Mouse (Mus musculus) lung, embryonic 15.5 days (tissue): ENCODE data around the gene Lsp1. TPM values are rescaled to one million over a fixed set of nuclear protein-coding genes. Genes with fewer than 3 reads are reported as not detected.

ENCODE experiments used
- ATAC-seq: fragments of 200-750 bp; cut with Nextera tagmentation; 2 replicates; pipeline ENCODE4 v1.8.0; 2017; ENCODE audit warnings: moderate number of reproducible peaks, borderline replicate concordance; ENCODE audit not compliant: low FRiP score, low TSS enrichment; ENCODE audit errors: extremely low read depth
- H3K27ac ChIP-seq: fragments of 300-500 bp; sonication (generic); 2 replicates; pipeline ENCODE4 v1.5.1; 2015; ENCODE audit warnings: moderate library complexity, mild to moderate bottlenecking, inconsistent platforms
- H3K27me3 ChIP-seq: fragments of 300-500 bp; sonication (generic); 2 replicates; pipeline ENCODE4 v1.6.1; 2015; ENCODE audit warnings: inconsistent platforms
- H3K36me3 ChIP-seq: fragments of 300-500 bp; sonication (generic); 2 replicates; pipeline ENCODE4 v1.6.1; 2015; ENCODE audit warnings: inconsistent platforms
- H3K4me1 ChIP-seq: fragments of 300-500 bp; sonication (generic); 2 replicates; pipeline ENCODE4 v1.6.1; 2015; ENCODE audit warnings: inconsistent platforms
- H3K4me2 ChIP-seq: fragments of 300-500 bp; sonication (generic); 2 replicates; pipeline ENCODE4 v1.6.1; 2015; ENCODE audit warnings: inconsistent platforms, mild to moderate bottlenecking, moderate library complexity
- H3K4me3 ChIP-seq: fragments of 300-500 bp; sonication (generic); 2 replicates; pipeline ENCODE4 v1.5.1; 2015; ENCODE audit warnings: mild to moderate bottlenecking, inconsistent platforms
- H3K9ac ChIP-seq: fragments of 300-500 bp; sonication (generic); 2 replicates; pipeline ENCODE4 v1.6.1; 2015; ENCODE audit warnings: inconsistent platforms
- H3K9me3 ChIP-seq: fragments of 300-500 bp; sonication (generic); 2 replicates; pipeline ENCODE4 v1.6.1; 2016; ENCODE audit warnings: inconsistent platforms
- WGBS: fragments of 180-500 bp; shearing (Covaris S2); methylation state at CpG from one replicate; pipeline ENCODE4 v1.1.7; 2015; 5-methylcytosine and 5-hydroxymethylcytosine counted together
- polyA plus RNA-seq: library from polyadenylated mRNA; unstranded; fragments of >200 nt; fragmentation: Nextera tagmentation; extraction: Ambion mirVana; gene quantifications from 2 replicates; pipeline ENCODE4 v1.2.1, GENCODE M21; 2015

Gene Lsp1
- polyA plus RNA-seq, 1 experiment from 2014 or later: 130 TPM

GRCm38 (mm10) chr7:142488053-142488452 is 27.4 kb downstream of the Lsp1 start:
- ATAC-seq: no peak
- WGBS: 51% methylated on average over 3 of the region's 3 CpGs
- Histone ChIP-seq H3K9me3 (no peaks in the 10 kb centered on the region), H3K4me2 (no peak overlapping the region), H3K36me3 (peaks cover 46% of the 10 kb centered on the region), H3K27me3 (no peaks in the 10 kb centered on the region), H3K27ac (peak overlapping the region; percentile 65; the same call in 1 of the 2 replicates), H3K4me3 (no peak overlapping the region), H3K4me1 (peaks cover 18% of the 10 kb centered on the region), H3K9ac (no peak overlapping the region)

- WGBS: 55% methylated on average over 8 of the region's 8 CpGs
- H3K4me3 ChIP-seq: no peak overlapping the region
- no peak overlapping the region for H3K4me2 ChIP-seq
- peaks cover 42% of the 10 kb centered on the region for H3K36me3 ChIP-seq
- no peak for ATAC-seq
- H3K27ac ChIP-seq: no peak overlapping the region
- no peak overlapping the region for H3K9ac ChIP-seq
- no peaks in the 10 kb centered on the region for H3K9me3 ChIP-seq
- H3K4me1 ChIP-seq: no peaks in the 10 kb centered on the region
- no peaks in the 10 kb centered on the region for H3K27me3 ChIP-seq
Measured at GRCm38 (mm10) chr7:142493535-142493934, 32.9 kb downstream of the Lsp1 start.

- H3K9me3 ChIP-seq: no peaks in the 10 kb centered on the region
- H3K4me2 ChIP-seq: no peak overlapping the region
- no peak overlapping the region for H3K4me3 ChIP-seq
- H3K9ac ChIP-seq: no peak overlapping the region
- ATAC-seq: no peak
- H3K36me3 ChIP-seq: peaks cover 17% of the 10 kb centered on the region
- WGBS: 79% methylated on average over 3 of the region's 3 CpGs
- no peaks in the 10 kb centered on the region for H3K27me3 ChIP-seq
- H3K27ac ChIP-seq: no peak overlapping the region
- H3K4me1 ChIP-seq: peaks cover 7% of the 10 kb centered on the region; the same call in 1 of the 2 replicates
Measured at GRCm38 (mm10) chr7:142496158-142496557, 35.5 kb downstream of the Lsp1 start.

- Histone ChIP-seq H3K27me3 (no peaks in the 10 kb centered on the region), H3K36me3 (peaks cover 12% of the 10 kb centered on the region; the same call in 1 of the 2 replicates), H3K27ac (no peak overlapping the region), H3K4me2 (no peak overlapping the region), H3K9ac (no peak overlapping the region), H3K4me3 (no peak overlapping the region), H3K9me3 (no peaks in the 10 kb centered on the region), H3K4me1 (peaks cover 7% of the 10 kb centered on the region; the same call in 1 of the 2 replicates)
- WGBS: 88% methylated on average over 5 of the region's 5 CpGs
- ATAC-seq: no peak
Measured at GRCm38 (mm10) chr7:142496800-142497199, 36.2 kb downstream of the Lsp1 start.

GRCm38 (mm10) chr7:142497775-142498174 is 37.2 kb downstream of the Lsp1 start:
- Histone ChIP-seq H3K27ac (no peak overlapping the region), H3K9ac (no peak overlapping the region), H3K4me2 (no peak overlapping the region), H3K27me3 (no peaks in the 10 kb centered on the region), H3K9me3 (no peaks in the 10 kb centered on the region), H3K36me3 (peaks cover 10% of the 10 kb centered on the region; the same call in 1 of the 2 replicates), H3K4me3 (no peak overlapping the region), H3K4me1 (peaks cover 7% of the 10 kb centered on the region; the same call in 1 of the 2 replicates)
- ATAC-seq: peak; percentile 36; the same call in 1 of the 2 replicates
- WGBS: 91% methylated on average over 2 of the region's 2 CpGs

- ATAC-seq: no peak
- Histone ChIP-seq H3K9me3 (no peaks in the 10 kb centered on the region), H3K4me1 (peaks cover 7% of the 10 kb centered on the region; the same call in 1 of the 2 replicates), H3K36me3 (peaks cover 10% of the 10 kb centered on the region; the same call in 1 of the 2 replicates), H3K27ac (peak within 1 kb of the TSS; percentile 44), H3K27me3 (no peaks in the 10 kb centered on the region), H3K4me3 (no peak within 1 kb of the TSS), H3K4me2 (no peak within 1 kb of the TSS), H3K9ac (no peak within 1 kb of the TSS)
- WGBS: 90% methylated on average over 2 of the region's 2 CpGs
Measured at GRCm38 (mm10) chr7:142498575-142498974, 38.0 kb downstream of the Lsp1 start, which contains the start of gene Tnnt3. Gene Tnnt3 (plus strand): TSS chr7:142498836.

GRCm38 (mm10) chr7:142499010-142499721 is 38.6 kb downstream of the Lsp1 start:
- WGBS: 39% methylated on average over 5 of the region's 5 CpGs
- Histone ChIP-seq H3K4me2 (no peak overlapping the region), H3K4me1 (peaks cover 7% of the 10 kb centered on the region; the same call in 1 of the 2 replicates)

GRCm38 (mm10) chr7:142500032-142500431 is 39.4 kb downstream of the Lsp1 start:
- Histone ChIP-seq H3K4me1 (peaks cover 7% of the 10 kb centered on the region; the same call in 1 of the 2 replicates), H3K4me2 (no peak overlapping the region), H3K36me3 (peaks cover 4% of the 10 kb centered on the region; the same call in 1 of the 2 replicates), H3K9ac (no peak overlapping the region), H3K4me3 (no peak overlapping the region), H3K27ac (no peak overlapping the region), H3K27me3 (no peaks in the 10 kb centered on the region), H3K9me3 (no peaks in the 10 kb centered on the region)
- WGBS: 73% methylated on average over 1 of the region's 1 CpGs
- no peak for ATAC-seq

More at GRCm38 (mm10) chr7:142499010-142499721, 38.6 kb downstream of the Lsp1 start:
- Histone ChIP-seq H3K27me3 (no peaks in the 10 kb centered on the region), H3K27ac (peak overlapping the region; percentile 44), H3K9ac (no peak overlapping the region), H3K36me3 (peaks cover 6% of the 10 kb centered on the region; the same call in 1 of the 2 replicates), H3K4me3 (no peak overlapping the region), H3K9me3 (no peaks in the 10 kb centered on the region)
- no peak for ATAC-seq

- WGBS: 69% methylated on average over 4 of the region's 4 CpGs
Measured at GRCm38 (mm10) chr7:142503206-142503605, 42.6 kb downstream of the Lsp1 start.

GRCm38 (mm10) chr7:142505942-142506341 is 45.3 kb downstream of the Lsp1 start:
- H3K9me3 ChIP-seq: no peaks in the 10 kb centered on the region
- WGBS: 33% methylated on average over 2 of the region's 2 CpGs
- H3K36me3 ChIP-seq: no peaks in the 10 kb centered on the region
- H3K4me2 ChIP-seq: no peak overlapping the region
- no peak for ATAC-seq
- peaks cover 31% of the 10 kb centered on the region for H3K4me1 ChIP-seq
- H3K9ac ChIP-seq: no peak overlapping the region
- 0 out of 2 replicates have a peak overlapping the region, but pooled peaks have one; percentile 22 for H3K27ac ChIP-seq
- H3K4me3 ChIP-seq: no peak overlapping the region
- no peaks in the 10 kb centered on the region for H3K27me3 ChIP-seq

More at GRCm38 (mm10) chr7:142503206-142503605, 42.6 kb downstream of the Lsp1 start:
- H3K4me1 ChIP-seq: peaks cover 22% of the 10 kb centered on the region
- no peaks in the 10 kb centered on the region for H3K27me3 ChIP-seq
- H3K4me3 ChIP-seq: no peak overlapping the region
- H3K9ac ChIP-seq: no peak overlapping the region
- H3K4me2 ChIP-seq: no peak overlapping the region
- ATAC-seq: no peak
- no peaks in the 10 kb centered on the region for H3K36me3 ChIP-seq
- H3K9me3 ChIP-seq: no peaks in the 10 kb centered on the region
- no peak overlapping the region for H3K27ac ChIP-seq

- 0 out of 2 replicates have a peak overlapping the region, but pooled peaks have one; percentile 22 for H3K27ac ChIP-seq
- H3K4me1 ChIP-seq: peaks cover 35% of the 10 kb centered on the region
Measured at GRCm38 (mm10) chr7:142506501-142506900, 45.9 kb downstream of the Lsp1 start.

GRCm38 (mm10) chr7:142507453-142507852 is 46.8 kb downstream of the Lsp1 start:
- H3K4me2 ChIP-seq: no peak overlapping the region
- H3K9ac ChIP-seq: no peak overlapping the region
- no peaks in the 10 kb centered on the region for H3K36me3 ChIP-seq
- no peak overlapping the region for H3K4me3 ChIP-seq
- WGBS: 94% methylated on average over 9 of the region's 9 CpGs
- ATAC-seq: no peak
- H3K4me1 ChIP-seq: peaks cover 35% of the 10 kb centered on the region
- H3K27me3 ChIP-seq: no peaks in the 10 kb centered on the region
- no peaks in the 10 kb centered on the region for H3K9me3 ChIP-seq
- H3K27ac ChIP-seq: no peak overlapping the region

More at GRCm38 (mm10) chr7:142506501-142506900, 45.9 kb downstream of the Lsp1 start:
- WGBS: 36% methylated on average over 4 of the region's 4 CpGs
- H3K4me2 ChIP-seq: no peak overlapping the region
- no peak overlapping the region for H3K9ac ChIP-seq
- no peaks in the 10 kb centered on the region for H3K36me3 ChIP-seq
- no peaks in the 10 kb centered on the region for H3K9me3 ChIP-seq
- no peak overlapping the region for H3K4me3 ChIP-seq
- ATAC-seq: no peak
- H3K27me3 ChIP-seq: no peaks in the 10 kb centered on the region
